Mouse (Mus musculus) c-Kit-negative CD71-positive TER-119-positive erythroid progenitor cells, embryonic 14.5 days (primary cell): Measurements from ENCODE around the gene Ahnak.
A peak's percentile ranks its signal among the peaks of the same experiment; 100 is the strongest.
"Not testable (repeated sequence)": the region's sequence is repeated elsewhere in the genome, so short reads cannot be mapped to it uniquely, and the experiment has no call there.

Source experiments
- DNase-seq: peaks from one replicate; pipeline ENCODE4 v3.0.0-alpha.2; 2013; ENCODE audit warnings: low read depth, low spot score

Gene Ahnak

DNA sequence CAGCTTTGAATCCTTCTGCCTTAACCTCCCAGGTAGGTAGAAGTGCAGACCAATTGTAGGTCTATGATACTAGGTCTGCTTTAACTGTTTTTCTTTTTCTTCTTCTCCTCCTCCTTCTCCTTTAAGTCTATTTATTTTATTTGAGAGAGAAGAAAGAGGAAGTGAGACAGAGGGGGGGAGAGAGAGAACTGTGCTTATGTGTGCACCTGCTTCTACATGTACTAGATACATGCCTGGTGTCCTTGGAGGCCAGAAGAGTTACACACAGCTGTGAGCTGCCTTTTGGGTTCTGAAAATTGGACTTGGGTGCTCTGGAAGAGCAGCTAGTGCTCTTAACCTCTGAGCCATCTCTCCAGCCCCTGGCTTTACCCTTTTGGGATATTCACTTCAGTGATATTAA, 52.0 kb downstream of the Ahnak start:
- DNase-seq: no peak

DNA sequence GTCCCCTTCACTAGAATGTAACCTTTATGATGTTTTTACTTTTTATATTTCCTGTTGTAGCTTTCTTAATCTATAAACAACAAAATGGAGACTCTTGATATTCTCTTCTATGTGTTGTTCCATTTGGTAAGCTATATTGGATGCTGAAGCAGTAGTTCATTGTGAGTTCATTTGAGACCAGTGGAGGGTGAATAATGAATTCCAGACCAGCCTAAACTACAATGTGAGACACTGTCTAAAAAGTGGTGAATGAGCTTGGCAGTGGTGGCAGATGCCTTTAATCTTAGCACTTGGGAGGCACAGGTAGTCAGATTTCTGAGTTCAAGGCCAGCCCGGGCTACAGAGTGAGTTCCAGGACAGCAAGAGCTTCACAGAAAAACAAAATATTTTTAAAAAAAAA, 54.0 kb downstream of the Ahnak start:
- DNase-seq: no peak

DNA sequence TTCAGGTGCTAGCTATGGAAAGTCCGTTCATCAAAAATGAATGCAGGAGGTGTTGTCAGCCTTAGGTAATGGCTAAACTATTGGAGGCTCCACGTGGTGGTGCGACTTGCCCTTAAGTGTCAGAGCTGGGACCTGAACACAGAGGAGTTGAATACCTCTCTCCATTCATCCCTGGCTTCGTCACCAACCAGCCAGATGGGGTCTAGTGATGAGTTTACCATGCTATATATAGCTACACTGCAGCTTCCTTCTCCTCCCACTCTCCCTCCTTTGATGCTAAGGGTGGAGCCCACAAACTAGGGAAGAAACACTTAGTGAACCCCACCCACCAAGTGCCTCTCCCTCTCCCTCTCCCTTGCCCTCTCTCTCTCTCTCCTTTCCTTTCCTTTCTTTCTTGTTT, 55.2 kb downstream of the Ahnak start:
- DNase-seq: no peak

DNA sequence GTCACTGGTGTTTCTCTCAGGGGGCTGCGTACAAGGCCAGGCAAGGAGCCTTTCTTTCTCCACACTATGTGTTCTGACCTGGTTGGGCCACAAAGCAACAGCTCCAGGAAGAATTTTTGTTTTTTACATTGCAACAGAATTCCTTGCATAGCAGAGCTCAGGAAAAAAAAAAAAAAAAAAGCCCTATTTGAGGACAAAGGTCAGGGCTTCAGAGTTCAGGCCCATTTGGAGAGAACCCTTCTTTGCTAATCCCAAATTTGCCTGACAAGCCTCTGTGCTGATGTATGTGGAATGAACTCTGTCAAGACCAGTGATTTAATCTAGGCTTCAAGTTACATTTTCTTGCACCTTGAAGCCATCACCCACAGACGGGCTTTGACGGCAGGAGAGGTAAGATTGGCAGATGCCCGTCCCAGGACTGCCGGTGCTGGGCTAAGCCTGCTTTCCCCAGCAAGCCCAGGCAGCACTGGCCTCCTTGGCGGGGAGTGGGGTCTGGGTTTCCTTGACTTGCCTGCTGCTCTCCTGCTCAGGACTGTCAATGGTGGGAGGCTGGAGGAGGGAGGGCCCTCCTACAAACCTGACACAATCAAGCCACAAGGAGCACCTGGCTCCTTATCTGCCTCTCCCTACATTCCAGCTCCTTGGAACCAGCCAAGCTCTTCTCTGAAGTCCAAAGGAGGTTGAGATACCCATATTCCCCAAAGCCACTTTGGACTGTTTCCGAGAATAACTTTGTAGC, 58.3 kb downstream of the Ahnak start:
- DNase-seq: no peak

DNA sequence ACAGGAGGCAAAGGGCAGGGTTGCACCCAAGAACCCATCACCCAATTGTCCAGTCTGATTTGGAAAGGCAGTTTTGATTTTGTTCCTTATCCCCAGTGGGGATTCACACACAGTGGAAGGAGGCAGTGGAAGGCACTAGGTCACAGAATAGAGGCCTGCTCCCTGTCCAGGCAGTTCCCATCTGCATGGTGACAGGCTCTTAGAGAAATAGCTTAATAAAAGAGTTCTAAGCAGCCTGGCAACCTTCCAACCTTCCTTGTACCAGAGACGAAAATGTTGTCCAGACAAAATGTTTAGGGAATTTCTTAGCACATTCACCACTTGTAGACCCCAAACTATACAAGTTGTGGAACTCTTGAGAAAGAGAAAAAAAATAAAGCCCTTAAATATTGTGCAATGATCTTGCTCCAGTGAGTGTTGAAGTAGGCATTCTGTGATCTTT, 58.9 kb downstream of the Ahnak start:
- no peak for DNase-seq

DNA sequence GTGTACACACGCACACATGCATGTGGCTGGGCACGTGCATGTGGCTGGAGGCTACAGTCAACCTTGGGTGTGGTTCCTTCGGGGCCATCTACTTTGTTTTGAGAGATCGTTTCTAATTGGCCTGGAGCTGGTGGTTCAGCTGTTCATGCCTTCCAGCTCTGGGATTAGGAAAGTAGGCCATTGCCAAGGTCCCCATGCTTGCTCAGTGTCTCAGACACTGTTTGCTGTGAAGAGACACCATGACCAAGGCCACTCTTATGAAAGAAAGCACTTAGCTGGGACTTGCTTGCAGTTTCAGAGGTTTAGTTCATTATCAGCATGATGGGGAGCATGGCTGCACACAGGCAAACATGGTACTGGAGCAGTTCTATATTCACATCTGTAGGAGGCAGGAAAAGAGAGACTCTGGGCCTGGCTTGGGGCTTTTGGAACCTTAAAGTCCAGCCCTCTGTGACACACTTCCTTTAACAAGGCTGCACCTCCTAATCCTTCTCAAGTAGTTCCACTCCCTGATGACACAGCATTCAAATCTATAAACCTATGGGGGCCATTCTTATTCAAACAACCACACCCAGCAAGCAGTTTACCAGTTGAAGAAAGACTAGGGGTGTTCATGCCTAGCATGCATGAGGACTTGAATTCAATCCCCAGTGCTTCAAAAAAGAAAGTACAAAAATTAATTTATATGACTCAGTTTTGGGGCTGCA, 60.0 kb downstream of the Ahnak start:
- no peak for DNase-seq

DNA sequence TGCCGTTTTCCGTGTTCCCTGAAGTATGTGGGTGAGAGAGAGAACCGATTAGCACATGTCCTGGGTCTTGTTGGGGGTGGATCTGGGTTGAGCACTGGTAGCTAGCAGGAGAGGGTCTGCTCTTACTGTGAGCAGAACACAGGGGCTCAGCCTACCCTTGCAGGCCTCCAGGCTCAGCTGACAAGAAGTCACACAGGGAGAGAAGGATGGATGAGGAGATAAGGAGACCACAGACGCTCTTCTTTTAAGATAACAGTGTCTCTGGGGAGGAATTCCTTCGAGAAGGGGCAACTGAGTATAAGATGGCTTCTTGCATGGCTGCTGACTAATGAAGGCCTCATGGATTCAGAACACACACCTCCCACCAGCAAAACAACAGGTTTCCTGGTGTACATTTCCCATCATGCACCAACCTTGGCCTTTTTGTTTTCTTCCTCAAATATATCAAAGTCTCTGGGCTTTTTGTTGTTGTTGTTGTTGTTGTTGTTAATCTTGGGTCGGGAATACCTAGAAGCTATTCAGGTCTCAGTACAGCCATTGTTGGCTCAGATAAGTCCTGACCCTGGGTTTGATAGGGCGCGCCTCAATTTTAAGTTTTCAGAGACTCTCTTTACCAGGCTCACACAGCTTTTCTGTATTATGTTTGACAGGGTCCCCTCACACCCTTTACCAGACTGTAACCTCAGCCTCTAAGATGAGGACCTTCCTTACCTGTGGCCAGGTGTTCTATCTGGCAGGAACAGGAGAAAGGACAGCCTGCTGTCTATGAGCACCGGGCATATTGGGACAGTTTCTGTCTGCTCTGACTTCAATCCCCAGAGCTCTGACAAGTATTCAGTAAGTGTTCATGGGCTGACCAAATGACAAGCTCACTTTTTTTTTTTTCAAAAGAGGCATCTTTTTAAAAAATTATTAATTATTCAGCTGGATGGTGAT, 61.5 kb downstream of the Ahnak start:
- peak; percentile 21 for DNase-seq

DNA sequence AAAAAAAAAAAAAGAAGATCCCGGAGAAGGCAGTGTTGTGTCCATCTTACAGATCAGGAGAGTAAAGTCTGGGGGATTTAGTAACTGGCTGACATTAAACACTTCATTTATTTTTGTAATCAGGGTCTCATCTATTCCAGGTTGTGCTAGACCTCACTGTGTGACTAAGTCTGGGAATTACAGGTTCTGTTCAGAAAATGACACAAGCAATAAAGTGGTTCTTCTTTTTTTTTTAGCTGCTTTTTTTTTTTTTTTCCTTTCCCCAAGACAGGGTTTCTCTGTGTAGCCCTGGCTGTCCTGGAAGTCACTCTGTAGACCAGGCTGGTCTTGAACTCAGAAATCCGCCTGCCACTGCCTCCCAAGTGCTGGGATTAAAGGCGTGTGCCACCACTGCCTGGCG, 62.9 kb downstream of the Ahnak start:
- DNase-seq: not testable (repeated sequence)

DNA sequence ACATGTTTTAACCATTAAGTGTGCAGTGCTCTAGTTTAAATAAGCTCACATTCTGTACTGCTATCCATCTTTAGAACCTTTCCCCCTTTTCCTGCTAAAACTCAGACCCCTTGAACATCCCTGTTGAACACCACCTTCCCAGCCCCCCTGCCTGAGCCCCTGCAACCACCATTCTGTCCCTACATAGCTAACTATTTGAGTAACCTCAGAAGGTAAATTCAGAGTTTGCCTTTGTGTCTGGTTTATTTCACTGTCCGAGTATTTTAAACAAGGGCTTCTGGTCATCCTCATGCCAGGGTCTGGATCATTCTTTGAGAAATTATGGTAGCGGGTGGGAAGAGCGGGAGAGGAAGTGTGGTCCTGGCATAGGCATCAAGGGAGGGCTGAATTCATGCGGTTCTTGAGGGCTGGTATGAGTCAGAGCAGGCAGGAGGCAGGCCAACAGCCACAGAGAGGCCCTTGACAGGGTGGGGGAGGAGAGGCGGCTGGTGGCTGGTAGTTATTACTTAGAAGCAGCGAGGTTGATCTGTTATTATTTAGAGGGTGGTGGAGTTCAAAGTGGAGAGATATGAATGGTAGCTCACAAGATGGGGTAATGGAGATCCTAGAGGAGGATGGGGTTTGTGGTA, 63.8 kb downstream of the Ahnak start:
- DNase-seq: no peak

DNA sequence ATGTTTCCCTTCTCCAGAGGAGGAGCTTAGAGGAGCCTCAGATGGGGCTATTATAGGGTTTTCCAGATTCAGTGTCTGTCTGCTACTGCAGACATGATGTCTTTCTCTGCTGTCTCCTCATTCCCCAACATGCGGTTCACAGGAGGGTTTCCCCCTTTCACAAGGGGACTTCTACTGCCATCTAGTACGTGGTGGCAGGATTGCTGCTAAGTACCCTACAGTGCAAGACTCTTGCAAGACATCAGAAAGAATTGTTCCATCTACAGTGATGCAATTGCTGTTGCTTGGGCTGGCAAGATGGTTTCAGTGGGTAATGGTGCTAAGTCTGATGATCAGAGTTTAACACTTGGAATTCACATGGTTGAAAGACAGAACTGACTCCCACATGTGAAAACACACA, 66.1 kb downstream of the Ahnak start:
- no peak for DNase-seq

DNA sequence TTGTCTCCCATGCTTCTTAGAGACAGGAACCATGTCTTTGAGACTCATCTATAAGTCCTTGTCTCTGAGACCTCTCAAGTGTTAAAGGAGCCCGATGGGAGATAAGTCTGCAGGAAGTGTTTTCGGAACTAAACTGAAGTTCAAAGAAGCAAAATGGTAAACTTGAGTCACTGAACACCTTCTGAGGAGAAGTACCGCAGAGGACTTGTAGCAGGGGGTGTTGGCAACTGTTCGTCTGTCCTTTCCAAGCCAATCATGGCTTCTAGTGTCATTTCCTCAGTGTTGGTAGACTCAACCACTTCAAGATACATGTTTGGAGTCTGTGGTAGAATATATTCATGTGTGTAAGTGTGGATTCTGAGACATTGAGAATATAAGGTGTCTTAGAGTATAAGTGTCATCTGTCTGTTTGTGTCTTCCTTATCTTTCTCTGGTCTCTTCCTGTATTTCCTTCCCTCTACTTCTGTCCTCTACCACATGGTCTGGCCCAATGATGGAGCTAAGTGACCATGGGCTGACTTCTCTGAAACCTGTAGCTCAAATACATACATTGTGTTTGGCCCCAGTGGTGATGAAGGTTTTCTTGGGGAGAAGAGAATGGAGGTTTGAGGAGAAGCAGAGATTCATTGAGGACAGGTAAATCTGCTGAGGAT, 66.7 kb downstream of the Ahnak start:
- no peak for DNase-seq

DNA sequence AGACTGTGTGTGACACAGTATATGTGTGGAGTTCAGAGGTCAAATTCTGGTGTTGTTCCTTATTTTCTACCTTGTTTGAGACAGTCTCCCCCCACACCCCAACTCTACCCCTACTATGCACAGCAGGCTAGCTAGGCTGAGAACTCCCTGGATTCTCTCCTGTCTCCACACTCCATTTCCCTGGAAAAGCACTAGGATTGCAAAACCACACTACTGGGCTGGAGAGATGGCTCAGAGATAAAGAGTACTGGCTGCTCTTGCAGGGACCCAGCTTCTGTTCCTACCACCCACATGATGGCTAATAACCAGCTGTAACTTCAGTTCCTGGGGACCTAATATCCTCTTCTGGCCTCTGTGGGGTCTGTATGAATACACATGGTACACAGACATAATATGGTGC, 68.6 kb downstream of the Ahnak start:
- DNase-seq: no peak

DNA sequence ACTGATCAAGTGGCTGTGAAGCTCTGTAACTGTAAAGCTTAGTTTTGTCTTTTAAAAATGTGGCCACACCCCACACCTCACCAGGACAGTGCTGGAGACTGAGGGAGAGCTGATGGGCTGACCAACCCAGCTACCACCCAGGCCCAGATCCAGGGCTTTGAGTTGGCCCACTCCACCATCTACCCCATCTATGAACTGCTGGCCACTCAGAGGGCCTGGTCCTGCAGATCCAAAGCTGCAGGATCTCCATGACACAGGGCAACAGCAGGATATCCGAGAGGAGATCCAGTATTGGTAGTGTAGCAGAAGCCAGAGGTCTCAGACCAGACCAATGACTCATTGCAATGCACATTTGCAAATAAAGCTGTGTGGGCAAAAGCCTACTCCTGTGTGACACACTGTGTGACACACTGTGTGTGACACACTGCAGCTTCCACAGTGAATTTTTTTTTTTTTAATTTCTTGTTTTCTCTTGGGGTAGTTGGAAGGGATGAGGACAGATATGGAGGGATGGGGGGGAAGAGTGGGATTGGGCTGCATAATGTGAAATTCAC, 69.3 kb downstream of the Ahnak start:
- no peak for DNase-seq

DNA sequence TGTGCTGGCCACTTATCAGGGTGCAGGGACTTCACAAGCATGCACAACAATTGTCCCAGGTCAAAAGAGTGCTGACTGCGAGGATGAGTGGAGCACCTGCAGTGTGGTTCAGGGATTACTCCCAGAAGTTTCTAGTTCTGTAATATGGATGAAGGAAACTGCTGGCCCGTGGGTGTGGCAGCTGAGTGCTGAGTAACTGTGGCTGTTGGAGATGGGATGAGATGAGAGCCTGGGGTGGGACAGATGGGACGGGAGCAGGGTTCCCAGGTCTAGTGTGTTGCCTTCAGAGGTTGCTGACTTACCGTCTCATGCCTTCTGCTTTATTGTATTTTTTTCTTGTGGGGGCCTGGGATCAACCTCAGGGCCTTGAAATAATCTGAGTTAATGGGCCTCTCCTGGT, 69.9 kb downstream of the Ahnak start:
- DNase-seq: no peak

DNA sequence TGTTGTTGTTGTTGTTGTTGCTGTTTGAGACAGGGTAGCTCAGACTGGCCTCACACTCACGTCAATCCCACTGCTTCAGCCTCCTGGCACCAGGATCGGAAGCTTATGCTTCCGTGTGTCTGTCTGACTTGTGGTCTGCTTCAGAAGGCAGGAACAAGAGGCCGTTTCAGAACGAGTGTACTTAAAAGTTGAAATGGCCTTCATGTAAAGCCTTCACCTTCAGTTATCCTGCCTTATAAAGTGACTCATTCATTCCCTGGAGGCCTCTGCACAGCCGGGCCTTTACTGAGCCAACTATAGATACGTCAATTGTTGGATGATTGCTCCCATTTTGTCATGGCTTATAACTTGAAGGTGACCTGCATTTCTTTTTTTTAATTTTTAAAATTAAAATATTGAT, 70.3 kb downstream of the Ahnak start:
- DNase-seq: no peak

DNA sequence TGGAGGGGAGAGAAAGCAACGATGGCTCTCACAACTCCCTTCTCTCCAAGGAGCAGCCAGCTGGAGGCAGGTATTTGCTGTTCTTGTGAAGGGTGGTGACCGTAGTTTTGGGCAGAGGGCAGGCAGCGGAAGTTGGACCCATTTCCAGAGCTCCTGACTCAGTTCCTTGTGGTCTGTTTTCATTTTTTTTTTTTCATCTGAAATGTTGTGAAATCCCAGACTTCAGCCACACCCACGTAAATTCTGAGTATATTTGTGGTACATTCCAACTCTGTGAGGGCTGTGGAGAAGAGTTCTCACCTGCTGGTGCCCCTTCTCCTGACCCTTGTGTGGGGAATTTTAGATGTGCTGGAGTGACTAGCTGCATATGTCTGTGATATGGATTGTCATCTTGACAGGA, 71.0 kb downstream of the Ahnak start:
- no peak for DNase-seq

DNA sequence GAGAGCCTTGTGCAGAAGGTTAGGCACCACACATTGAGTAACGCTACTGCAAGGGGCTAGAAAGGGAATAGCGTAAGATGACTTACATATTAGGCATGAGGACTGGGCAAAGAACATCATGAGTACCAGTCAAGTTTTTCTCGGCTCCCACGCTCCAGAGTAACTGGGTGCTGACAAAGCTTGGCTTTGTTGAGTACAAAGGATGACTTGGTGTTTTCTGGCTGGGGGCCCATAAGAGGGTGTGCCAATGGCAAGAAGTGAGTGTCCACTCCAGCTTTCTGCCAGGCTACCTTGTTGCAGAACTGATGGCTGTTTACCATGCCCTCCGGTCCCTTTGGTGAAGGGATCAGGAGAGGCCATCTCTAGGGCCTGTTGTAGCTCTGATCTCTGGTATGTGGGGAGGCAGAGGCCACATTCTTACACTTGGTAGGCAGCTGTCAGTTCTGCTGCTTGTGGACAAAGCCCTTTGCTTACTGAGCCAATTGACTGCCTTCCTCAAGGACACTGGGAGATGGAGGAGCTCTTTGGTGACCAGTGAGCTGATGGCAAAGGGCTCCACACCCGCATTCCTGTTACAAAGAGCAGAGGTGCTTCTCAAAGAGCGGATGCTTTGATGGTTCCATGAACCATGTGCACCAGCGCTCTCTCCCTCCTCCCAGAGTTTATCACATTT, 72.3 kb downstream of the Ahnak start:
- no peak for DNase-seq

DNA sequence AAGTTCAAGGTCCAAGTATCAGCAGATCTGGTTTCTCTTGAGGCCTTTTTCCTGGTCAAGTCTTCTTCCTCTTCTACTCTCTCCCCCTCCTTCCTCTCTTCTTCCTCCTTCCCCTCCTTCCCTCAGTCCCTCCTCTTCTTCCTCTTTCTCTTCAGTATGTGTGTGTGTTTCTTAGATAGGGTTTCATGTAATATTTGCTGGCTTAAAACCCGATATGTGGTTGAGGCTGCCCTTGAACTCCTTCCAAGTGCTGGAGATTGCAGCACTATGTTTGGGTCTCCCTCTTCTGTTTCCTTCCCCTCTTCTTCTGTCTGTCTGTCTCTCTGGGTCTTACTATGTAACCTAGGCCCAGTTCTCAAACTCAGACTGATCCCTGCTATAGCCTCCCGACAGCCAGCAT, 73.7 kb downstream of the Ahnak start:
- no peak for DNase-seq

DNA sequence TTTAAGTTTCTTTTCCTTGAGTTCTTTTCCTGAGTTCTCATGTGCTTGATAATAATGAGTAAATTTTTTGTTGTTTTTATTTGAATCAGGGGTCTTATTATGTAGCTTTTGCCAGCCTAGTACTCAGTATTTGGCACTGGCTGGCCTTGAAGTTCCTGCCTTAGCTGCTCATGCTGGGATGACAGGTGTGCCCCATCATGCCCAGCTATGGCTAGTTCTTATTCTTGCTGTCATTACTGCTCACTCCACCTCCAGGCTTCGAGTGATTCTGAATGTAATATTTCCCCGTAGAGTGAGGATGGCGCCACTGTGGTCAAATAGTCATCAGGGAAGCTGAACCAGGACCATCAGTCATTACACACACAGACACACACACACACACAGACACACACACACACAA, 74.7 kb downstream of the Ahnak start:
- DNase-seq: no peak
